Mouse (Mus musculus) CH12.LX (cell line): ENCODE measurements around the gene Omg.

Experiments
- CHD2 ChIP-seq: IDR thresholded peaks from 2 replicates; pipeline ENCODE4 v1.6.1; 2011; ENCODE audit warnings: low read length, improper control_type of control experiment
- CTCF ChIP-seq, 2 experiments: IDR thresholded peaks in 1 of 2; conservative IDR thresholded peaks in 1 of 2; 2 replicates each; pipeline ENCODE4 v1.5.1; 2011 to 2012; ENCODE audit warnings: low read depth in 2 of 2, low read length in 2 of 2, improper control_type of control experiment in 1 of 2, inconsistent platforms in 1 of 2, mild to moderate bottlenecking in 1 of 2, moderate library complexity in 1 of 2
- EP300 ChIP-seq: IDR thresholded peaks from 2 replicates; pipeline ENCODE4 v1.6.1; 2011; ENCODE audit warnings: low read length, improper control_type of control experiment
- HCFC1 ChIP-seq: IDR thresholded peaks from 2 replicates; pipeline ENCODE4 v1.6.1; 2012; ENCODE audit warnings: low read depth, mild to moderate bottlenecking, inconsistent platforms, low read length, improper control_type of control experiment
- MAX ChIP-seq: IDR thresholded peaks from 2 replicates; pipeline ENCODE4 v1.6.1; 2011; ENCODE audit warnings: low read length, improper control_type of control experiment
- MYC ChIP-seq: IDR thresholded peaks from 2 replicates; pipeline ENCODE4 v1.6.1; 2011; ENCODE audit warnings: low read depth, mild to moderate bottlenecking, improper control_type of control experiment, low read length
- NRF1 ChIP-seq: IDR thresholded peaks from 2 replicates; pipeline ENCODE4 v1.6.1; 2014; ENCODE audit warnings: low read depth, mild to moderate bottlenecking, inconsistent platforms, low read length, improper control_type of control experiment, moderate library complexity
- POLR2A ChIP-seq: IDR thresholded peaks from 2 replicates; pipeline ENCODE4 v1.6.1; 2011; ENCODE audit warnings: low read depth, mild to moderate bottlenecking, improper control_type of control experiment, low read length
- POLR2AphosphoS2 ChIP-seq: IDR thresholded peaks from 2 replicates; pipeline ENCODE4 v1.6.1; 2011; ENCODE audit warnings: low read depth, low read length, improper control_type of control experiment
- USF2 ChIP-seq: conservative IDR thresholded peaks from 2 replicates; pipeline ENCODE4 v1.6.1; 2011; ENCODE audit warnings: low read depth, low read length, improper control_type of control experiment
- ZC3H11A ChIP-seq: IDR thresholded peaks from 2 replicates; pipeline ENCODE4 v1.6.1; 2012; ENCODE audit warnings: low read depth, mild to moderate bottlenecking, inconsistent platforms, low read length, improper control_type of control experiment

GRCm38 (mm10) chr11:79533311-79533710, 29.4 kb upstream of the Omg start:
- TF ChIP-seq MYC (no peak), HCFC1 (no peak), MAX (no peak), CTCF (conservative IDR thresholded peaks at IDR 0.05 in 1 of 2, IDR thresholded peaks at IDR 0.05 in 1 of 2; ENCODE audit: low read depth in 2 of 2, low read length in 2 of 2) (no peak), POLR2AphosphoS2 (no peak), USF2 (no peak), EP300 (no peak), ZC3H11A (no peak), POLR2A (no peak), NRF1 (no peak), CHD2 (no peak)
